Mouse (Mus musculus) midbrain, embryonic 16.5 days (tissue): Measurements from ENCODE around the gene Cep55. TPM values are rescaled to one million over a fixed set of nuclear protein-coding genes. Genes with fewer than 3 reads are reported as not detected.

ENCODE experiments used
- ATAC-seq: fragments of 200-750 bp; cut with Nextera tagmentation; 2 replicates; pipeline ENCODE4 v1.8.0; 2017; ENCODE audit warnings: moderate TSS enrichment
- H3K27ac ChIP-seq: fragments of 300-500 bp; sonication (generic); 2 replicates; pipeline ENCODE4 v1.5.1; 2014; ENCODE audit warnings: mild to moderate bottlenecking, low read length, mixed read lengths
- H3K27me3 ChIP-seq: fragments of 300-500 bp; sonication (generic); 2 replicates; pipeline ENCODE4 v1.6.1; 2014; ENCODE audit warnings: low read depth, low read length, mixed read lengths; ENCODE audit not compliant: control insufficient read depth, insufficient read depth
- H3K36me3 ChIP-seq: fragments of 300-500 bp; sonication (generic); 2 replicates; pipeline ENCODE4 v1.6.1; 2014; ENCODE audit warnings: mild to moderate bottlenecking, low read length, moderate library complexity, mixed read lengths; ENCODE audit not compliant: control insufficient read depth, insufficient read depth
- H3K4me1 ChIP-seq: fragments of 300-500 bp; sonication (generic); 2 replicates; pipeline ENCODE4 v1.6.1; 2014; ENCODE audit warnings: mild to moderate bottlenecking, low read length, mixed read lengths; ENCODE audit not compliant: control insufficient read depth, insufficient read depth
- H3K4me2 ChIP-seq: fragments of 300-500 bp; sonication (generic); 2 replicates; pipeline ENCODE4 v1.6.1; 2014; ENCODE audit warnings: mild to moderate bottlenecking, low read length, mixed read lengths
- H3K4me3 ChIP-seq: fragments of 300-500 bp; sonication (generic); 2 replicates; pipeline ENCODE4 v1.5.1; 2014; ENCODE audit warnings: low read depth, mild to moderate bottlenecking, low read length, moderate library complexity, mixed read lengths
- H3K9ac ChIP-seq: fragments of 300-500 bp; sonication (generic); 2 replicates; pipeline ENCODE4 v1.6.1; 2014; ENCODE audit warnings: low read depth, low read length, mixed read lengths
- H3K9me3 ChIP-seq: fragments of 300-500 bp; sonication (generic); replicated peaks from 2 replicates; pipeline ENCODE4 v1.6.1; 2014; ENCODE audit warnings: mild to moderate bottlenecking, low read length, mixed read lengths; ENCODE audit not compliant: control insufficient read depth, poor library complexity, severe bottlenecking
- WGBS: fragments of 180-500 bp; shearing (Covaris S2); extraction: QIAGEN DNeasy Blood & Tissue Kit; methylation state at CpG from one replicate; pipeline ENCODE4 v1.1.7; 2014; 5-methylcytosine and 5-hydroxymethylcytosine counted together
- polyA plus RNA-seq: library from polyadenylated mRNA; unstranded; fragments of >200 nt; fragmentation: Nextera tagmentation; extraction: Ambion mirVana; gene quantifications from 2 replicates; pipeline ENCODE4 v1.2.1, GENCODE M21; 2015

The Cep55 gene
- polyA plus RNA-seq, 1 experiment from 2014 or later = 2.8 TPM

DNA sequence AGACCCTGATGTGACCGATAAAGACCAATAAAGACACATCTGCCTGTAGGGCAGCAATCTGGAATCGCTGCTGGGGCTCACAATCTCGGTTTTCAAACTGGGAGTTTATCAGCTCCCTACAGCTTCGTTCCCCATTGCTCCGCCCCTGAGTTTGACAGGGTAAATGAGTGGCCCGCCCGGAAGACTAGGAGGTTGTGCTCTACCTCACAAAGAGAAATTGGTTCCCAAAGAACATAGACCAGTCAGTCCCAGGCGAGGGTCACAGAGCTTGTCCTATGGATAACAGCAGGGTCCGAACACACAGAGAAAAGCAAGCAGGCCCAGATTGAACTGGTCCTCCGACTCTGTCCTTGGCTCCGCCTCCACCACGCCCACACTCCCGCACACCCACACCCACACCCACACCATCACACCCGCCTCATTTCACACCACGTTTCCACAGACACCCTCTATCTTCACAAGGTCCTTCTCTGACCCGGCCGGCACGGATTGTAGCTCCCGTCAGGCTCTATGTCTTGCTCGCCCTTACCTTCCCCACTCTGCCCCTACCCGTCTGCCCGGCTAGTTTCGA, 577 bp upstream of the Cep55 start:
- H3K4me1 ChIP-seq = peaks cover 11% of the 10 kb centered on the region

DNA sequence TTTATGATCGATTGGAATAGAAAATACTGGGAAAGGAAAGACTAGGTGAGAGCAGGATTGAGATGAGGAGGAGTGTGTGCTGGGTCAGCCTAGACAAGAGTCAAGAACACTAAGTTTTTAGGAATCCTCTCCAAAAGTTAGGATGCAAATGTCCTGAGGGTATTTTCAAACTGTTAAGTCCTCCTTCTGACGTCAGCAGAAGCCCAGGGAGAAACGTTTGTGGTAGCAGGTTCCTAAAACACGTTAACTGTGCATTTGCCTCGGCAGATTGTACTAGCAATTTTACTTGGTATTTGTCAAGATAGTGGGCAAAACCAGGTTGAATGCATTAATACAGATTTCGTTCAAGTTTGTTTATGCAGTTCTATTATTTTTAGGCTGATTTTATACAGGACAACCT, 987 bp downstream of the Cep55 start:
- H3K4me2 ChIP-seq = peak overlapping the region; percentile 95
- WGBS = 15% methylated on average over 6 of the region's 6 CpGs

More for the DNA sequence above, 577 bp upstream of the Cep55 start:
- Histone ChIP-seq H3K4me3 (peak overlapping the region; percentile 71), H3K36me3 (no peaks in the 10 kb centered on the region), H3K27me3 (no peaks in the 10 kb centered on the region), H3K27ac (peak overlapping the region; percentile 22; the same call in 1 of the 2 replicates), H3K4me2 (peak overlapping the region; percentile 95), H3K9ac (peak overlapping the region; percentile 65), H3K9me3 (no peaks in the 10 kb centered on the region)
- ATAC-seq = peak; percentile 95
- under 1% methylated on average over 23 of the region's 23 CpGs for WGBS

GRCm38 (mm10) chr19:38056276-38056675, 1.5 kb downstream of the Cep55 start:
- H3K9me3 ChIP-seq = no peaks in the 10 kb centered on the region
- H3K27ac ChIP-seq = no peak overlapping the region
- no peak for ATAC-seq
- H3K9ac ChIP-seq = no peak overlapping the region
- H3K27me3 ChIP-seq = no peaks in the 10 kb centered on the region
- H3K36me3 ChIP-seq = no peaks in the 10 kb centered on the region
- 43% methylated on average over 3 of the region's 3 CpGs for WGBS
- H3K4me3 ChIP-seq = no peak overlapping the region
- peaks cover 11% of the 10 kb centered on the region for H3K4me1 ChIP-seq
- no peak overlapping the region for H3K4me2 ChIP-seq

More for the DNA sequence above, 987 bp downstream of the Cep55 start:
- Histone ChIP-seq H3K9ac (no peak overlapping the region), H3K27ac (no peak overlapping the region), H3K4me1 (peaks cover 11% of the 10 kb centered on the region), H3K27me3 (no peaks in the 10 kb centered on the region), H3K9me3 (no peaks in the 10 kb centered on the region), H3K36me3 (no peaks in the 10 kb centered on the region), H3K4me3 (no peak overlapping the region)
- no peak for ATAC-seq

DNA sequence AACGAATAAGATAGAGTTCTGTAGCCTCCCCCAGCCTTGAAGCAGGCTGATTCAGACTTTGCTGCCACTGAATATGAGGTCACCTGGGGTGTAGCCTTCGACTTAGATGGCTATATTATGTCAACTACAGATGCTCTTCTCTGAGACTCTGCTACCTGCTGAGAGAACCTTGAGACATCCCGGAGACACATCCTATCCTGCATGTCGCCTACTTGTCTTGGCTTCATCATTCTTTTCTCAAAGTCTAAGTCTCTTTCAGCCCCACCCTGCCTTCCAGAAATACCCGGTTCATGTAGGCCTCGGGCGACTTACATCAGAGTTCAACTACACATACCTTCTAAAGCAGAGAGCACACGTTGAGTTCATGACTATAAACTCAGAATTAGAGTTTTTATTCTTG, 2.1 kb downstream of the Cep55 start:
- Histone ChIP-seq H3K9me3 (no peaks in the 10 kb centered on the region), H3K27me3 (no peaks in the 10 kb centered on the region), H3K4me1 (peaks cover 11% of the 10 kb centered on the region), H3K9ac (no peak overlapping the region), H3K36me3 (no peaks in the 10 kb centered on the region), H3K4me2 (no peak overlapping the region), H3K4me3 (no peak overlapping the region), H3K27ac (no peak overlapping the region)
- ATAC-seq = no peak
- WGBS = 88% methylated on average over 8 of the region's 8 CpGs

DNA sequence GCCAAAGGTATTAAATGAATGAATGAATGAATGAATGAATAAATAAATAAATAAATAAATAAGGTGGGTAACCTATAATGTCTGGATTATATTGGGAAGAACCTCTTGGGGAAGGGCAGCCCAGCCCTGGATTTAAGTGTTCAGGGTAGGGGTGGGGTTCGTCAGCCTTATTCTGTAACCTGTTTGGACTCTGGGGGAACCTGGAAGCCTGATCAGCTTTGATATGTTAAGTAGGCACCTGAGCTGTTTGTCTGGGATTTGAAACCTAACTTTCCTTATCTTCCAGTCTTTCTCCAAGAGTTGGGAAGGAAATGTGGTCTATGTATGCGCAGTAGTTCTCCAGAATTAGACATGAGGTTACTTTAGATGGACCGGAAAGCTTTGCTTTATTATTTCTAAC, 8.4 kb downstream of the Cep55 start:
- ATAC-seq = no peak
- 87% methylated on average over 3 of the region's 3 CpGs for WGBS
- no peak overlapping the region for H3K4me2 ChIP-seq
- no peaks in the 10 kb centered on the region for H3K27me3 ChIP-seq
- no peak overlapping the region for H3K9ac ChIP-seq
- H3K27ac ChIP-seq = no peak overlapping the region
- no peaks in the 10 kb centered on the region for H3K4me1 ChIP-seq
- no peak overlapping the region for H3K4me3 ChIP-seq
- H3K36me3 ChIP-seq = no peaks in the 10 kb centered on the region
- H3K9me3 ChIP-seq = no peaks in the 10 kb centered on the region

GRCm38 (mm10) chr19:38064051-38064450, 9.2 kb downstream of the Cep55 start:
- 97% methylated on average over 1 of the region's 1 CpGs for WGBS
- no peak overlapping the region for H3K9ac ChIP-seq
- no peak for ATAC-seq

DNA sequence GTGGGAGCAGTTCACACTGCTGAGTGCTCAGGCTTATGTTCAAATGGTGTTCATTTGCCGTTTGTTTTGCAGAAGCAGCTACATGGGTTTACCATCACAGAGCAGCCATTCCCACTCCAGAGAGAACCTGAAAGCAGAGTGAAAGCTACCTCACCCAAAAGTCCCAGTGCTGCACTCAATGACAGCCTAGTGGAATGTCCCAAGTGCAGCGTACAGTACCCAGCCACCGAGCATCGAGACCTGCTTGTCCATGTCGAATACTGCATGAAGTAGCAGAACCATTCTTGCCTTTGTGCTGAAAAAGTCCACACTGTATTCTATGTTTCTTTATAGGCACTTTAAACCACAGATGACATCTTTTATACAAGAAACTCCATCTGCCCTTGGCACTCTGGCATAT, 18.4 kb downstream of the Cep55 start:
- WGBS = 92% methylated on average over 5 of the region's 5 CpGs
- Histone ChIP-seq H3K27me3 (no peaks in the 10 kb centered on the region), H3K4me2 (no peak overlapping the region), H3K27ac (no peak overlapping the region), H3K4me3 (no peak overlapping the region), H3K36me3 (no peaks in the 10 kb centered on the region), H3K4me1 (no peaks in the 10 kb centered on the region), H3K9me3 (no peaks in the 10 kb centered on the region), H3K9ac (no peak overlapping the region)
- no peak for ATAC-seq

More at GRCm38 (mm10) chr19:38064051-38064450, 9.2 kb downstream of the Cep55 start:
- H3K27me3 ChIP-seq = no peaks in the 10 kb centered on the region
- no peaks in the 10 kb centered on the region for H3K9me3 ChIP-seq
- H3K36me3 ChIP-seq = no peaks in the 10 kb centered on the region
- H3K27ac ChIP-seq = no peak overlapping the region
- no peak overlapping the region for H3K4me2 ChIP-seq
- no peak overlapping the region for H3K4me3 ChIP-seq
- H3K4me1 ChIP-seq = no peaks in the 10 kb centered on the region

DNA sequence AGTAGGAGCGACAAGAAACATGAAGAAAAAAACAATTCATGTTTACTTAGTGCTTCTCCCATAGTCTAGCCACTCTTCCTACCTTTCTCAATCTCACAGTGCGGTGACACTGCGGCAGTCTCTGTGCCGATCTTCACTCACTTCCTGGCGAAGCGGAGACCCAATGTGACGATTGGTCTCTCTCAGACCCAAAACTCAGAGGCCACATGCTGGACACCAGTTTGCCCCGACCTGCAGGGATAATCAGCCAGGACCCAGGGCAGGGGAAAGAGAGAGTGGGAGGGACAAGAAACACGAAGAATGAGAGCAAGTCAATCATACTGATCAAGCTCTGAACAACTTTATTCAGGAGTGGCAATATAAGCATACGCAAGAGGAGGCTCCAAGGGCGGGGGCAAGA, 20.2 kb downstream of the Cep55 start:
- H3K27ac ChIP-seq = no peak overlapping the region
- no peaks in the 10 kb centered on the region for H3K27me3 ChIP-seq
- H3K4me2 ChIP-seq = no peak overlapping the region
- H3K9ac ChIP-seq = no peak overlapping the region
- no peaks in the 10 kb centered on the region for H3K36me3 ChIP-seq
- H3K9me3 ChIP-seq = no peaks in the 10 kb centered on the region
- WGBS = 81% methylated on average over 11 of the region's 11 CpGs
- H3K4me1 ChIP-seq = no peaks in the 10 kb centered on the region
- H3K4me3 ChIP-seq = no peak overlapping the region
- no peak for ATAC-seq

GRCm38 (mm10) chr19:38076251-38076650, 21.4 kb downstream of the Cep55 start:
- Histone ChIP-seq H3K4me1 (no peaks in the 10 kb centered on the region), H3K27ac (no peak overlapping the region), H3K4me3 (no peak overlapping the region), H3K36me3 (no peaks in the 10 kb centered on the region), H3K9me3 (no peaks in the 10 kb centered on the region), H3K9ac (no peak overlapping the region), H3K27me3 (no peaks in the 10 kb centered on the region), H3K4me2 (no peak overlapping the region)
- 83% methylated on average over 2 of the region's 2 CpGs for WGBS
- ATAC-seq = no peak
